Mouse (Mus musculus): ENCODE results near the gene Ssr2.

DNA sequence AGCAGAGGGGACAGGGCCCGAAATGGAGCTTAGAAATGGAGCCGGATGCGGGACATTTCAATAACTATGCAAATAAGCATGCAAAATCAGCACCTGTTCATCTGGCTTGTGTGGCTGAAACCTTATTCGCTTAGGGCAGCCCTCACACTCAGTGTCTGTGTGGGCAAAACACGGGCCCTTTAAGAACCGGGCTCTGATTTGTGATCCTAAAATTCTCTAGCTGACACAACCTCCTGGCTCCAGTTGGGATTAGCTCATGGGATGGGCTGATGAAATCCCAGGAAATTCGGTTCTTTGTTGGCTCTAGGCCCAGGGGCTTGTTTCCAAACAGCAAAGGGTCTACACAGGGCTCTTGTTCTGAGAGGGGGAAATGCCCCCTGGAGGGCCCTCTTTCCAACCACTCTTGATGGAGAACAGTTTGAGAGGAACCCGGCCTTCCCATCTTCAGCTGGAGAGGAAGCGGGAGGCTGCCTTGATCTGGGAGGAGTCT lies 40.3 kb downstream of the Ssr2 start:
- TF ChIP-seq CTCF (IDR thresholded peaks at IDR 0.05; ENCODE audit: low read depth), result peak; percentile 15
- no peak for TF ChIP-seq EP300 (optimal IDR thresholded peaks at IDR 0.05)

All from stomach, postnatal 0 days (tissue).